Mouse (Mus musculus): ENCODE measurements at regions not wholly inside any gene's neighbourhood (a gene's known extent, or its start where the extent isn't known, plus 50 kb on each side); places are given as distances from the start of the nearest gene placed in this dataset.

- TF ChIP-seq POLR2A (IDR thresholded peaks at IDR 0.05; ENCODE audit: low read depth, low read length) (no peak), CTCF (IDR thresholded peaks at IDR 0.05; ENCODE audit: borderline replicate concordance, insufficient read depth, low read length) (no peak)
Measured at GRCm38 (mm10) chr3:143509531-143509930, 627.7 kb upstream of the Pkn2 start.
